Mouse (Mus musculus) skeletal muscle tissue, adult 2 months (tissue): ENCODE data around the gene Ogfrl1.
"Not testable (repeated sequence)": the region's sequence is repeated elsewhere in the genome, so short reads cannot be mapped to it uniquely, and the experiment has no call there.

Source experiments
- DNase-seq: peaks from one replicate; pipeline ENCODE4 v3.0.0-alpha.2; 2012; ENCODE audit warnings: low read depth, low spot score

Gene Ogfrl1

GRCm38 (mm10) chr1:23397623-23398022 is at the start of gene Ogfrl1:
Ogfrl1 (minus strand) TSS chr1:23397772.
- DNase-seq = no peak

GRCm38 (mm10) chr1:23445736-23446424 is 48.3 kb upstream of the Ogfrl1 start:
- DNase-seq = no peak

GRCm38 (mm10) chr1:23433612-23434011 is 36.0 kb upstream of the Ogfrl1 start:
- peak; percentile 52 for DNase-seq

- DNase-seq = no peak
These were observed 28.9 kb upstream of the Ogfrl1 start for GRCm38 (mm10) chr1:23426447-23426846.

GRCm38 (mm10) chr1:23418941-23419340 is 21.4 kb upstream of the Ogfrl1 start:
- no peak for DNase-seq

- DNase-seq = no peak
These were observed 20.5 kb upstream of the Ogfrl1 start for GRCm38 (mm10) chr1:23418059-23418458.

- no peak for DNase-seq
These were observed 20.0 kb upstream of the Ogfrl1 start for GRCm38 (mm10) chr1:23417562-23417961.

- no peak for DNase-seq
These were observed 14.0 kb upstream of the Ogfrl1 start for GRCm38 (mm10) chr1:23411533-23411932.

- no peak for DNase-seq
These were observed 12.4 kb upstream of the Ogfrl1 start for GRCm38 (mm10) chr1:23409960-23410359.

GRCm38 (mm10) chr1:23402401-23402800 is 4.8 kb upstream of the Ogfrl1 start:
- no peak for DNase-seq

- no peak for DNase-seq
These were observed 2.0 kb upstream of the Ogfrl1 start for GRCm38 (mm10) chr1:23399552-23399951.

GRCm38 (mm10) chr1:23394356-23394755 is 3.2 kb downstream of the Ogfrl1 start:
- not testable (repeated sequence) for DNase-seq

GRCm38 (mm10) chr1:23391744-23392143 is 5.8 kb downstream of the Ogfrl1 start:
- DNase-seq = no peak

GRCm38 (mm10) chr1:23384326-23384725 is 13.2 kb downstream of the Ogfrl1 start:
- DNase-seq = no peak

- DNase-seq = peak; percentile 94
These were observed 14.5 kb downstream of the Ogfrl1 start for GRCm38 (mm10) chr1:23382806-23383653.

GRCm38 (mm10) chr1:23382461-23382805 is 15.1 kb downstream of the Ogfrl1 start:
- DNase-seq = no peak

GRCm38 (mm10) chr1:23382037-23382436 is 15.5 kb downstream of the Ogfrl1 start:
- DNase-seq = no peak

- DNase-seq = peak; percentile 21
These were observed 17.4 kb downstream of the Ogfrl1 start for GRCm38 (mm10) chr1:23379911-23380740.

GRCm38 (mm10) chr1:23379321-23379720 is 18.3 kb downstream of the Ogfrl1 start:
- no peak for DNase-seq

GRCm38 (mm10) chr1:23377572-23377971 is 20.0 kb downstream of the Ogfrl1 start:
- DNase-seq = no peak

GRCm38 (mm10) chr1:23374156-23374555 is 23.4 kb downstream of the Ogfrl1 start:
- DNase-seq = no peak

- no peak for DNase-seq
These were observed 32.0 kb downstream of the Ogfrl1 start for GRCm38 (mm10) chr1:23365614-23366013.
